ENCODE assay signal across 14 mouse cellular contexts in the genomic region with DNA sequence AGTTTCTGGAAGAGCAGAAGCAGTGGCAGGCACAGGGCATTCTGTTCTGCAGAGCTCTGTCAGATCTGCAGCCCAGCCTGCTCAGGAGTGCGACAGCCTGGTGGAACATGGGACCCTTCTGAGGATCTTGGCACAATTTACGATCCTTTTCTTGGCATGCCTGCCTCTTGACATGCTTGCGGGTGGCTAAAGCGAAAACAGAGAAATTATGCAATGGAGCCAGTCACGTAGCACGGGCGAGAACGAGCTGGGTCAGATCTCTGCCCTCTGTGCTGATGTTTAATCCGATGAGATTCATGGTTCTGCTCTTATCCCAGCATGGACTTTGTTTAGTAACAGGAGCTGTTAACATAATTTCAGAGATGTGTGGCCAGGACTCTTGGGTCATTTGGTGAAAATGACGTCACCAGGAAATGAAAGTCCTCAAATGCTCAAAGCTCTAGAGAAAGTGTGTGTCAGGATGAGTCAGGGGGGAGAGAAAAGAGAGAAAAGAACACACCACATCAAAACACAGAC. TPM values are rescaled to one million over a fixed set of nuclear protein-coding genes. Genes with fewer than 3 reads are reported as not detected.
A peak's percentile ranks its signal among the peaks of the same experiment; 100 is the strongest.
DNase-seq lines count a peak whose midpoint lies in the region; ATAC-seq and TF ChIP-seq lines count a peak whose summit lies in the region.
"Had no signal": no experiment of that assay in that cellular context is flagged by ENCODE, and none has a peak within 500 bp of the region (broad histone marks: within the 10 kb centered on the region; RNA-seq: fewer than 3 reads in every experiment).

No protein-coding gene starts in this region.

- H3K27ac ChIP-seq in forebrain, embryonic 16.5 days (ENCODE audit: low read length), result no peak overlapping the region
- no peak overlapping the region for H3K27ac ChIP-seq in forebrain, embryonic 15.5 days (replicated peaks)
- no peak overlapping the region for H3K27ac ChIP-seq in kidney, postnatal 0 days
- no peak overlapping the region for H3K27ac ChIP-seq in kidney, embryonic 15.5 days
- no peak overlapping the region for H3K27ac ChIP-seq in CH12.LX (ENCODE audit: insufficient read depth, low read depth)
- H3K27ac ChIP-seq: limb, embryonic 12.5 days had no signal

- no peaks in the 10 kb centered on the region for H3K36me3 ChIP-seq in forebrain, embryonic 16.5 days (ENCODE audit: control insufficient read depth, insufficient read depth)
- H3K36me3 ChIP-seq in forebrain, embryonic 15.5 days, result no peaks in the 10 kb centered on the region
- no peaks in the 10 kb centered on the region for H3K36me3 ChIP-seq in kidney, postnatal 0 days (ENCODE audit: insufficient read depth, low read length)
- no peaks in the 10 kb centered on the region for H3K36me3 ChIP-seq in kidney, embryonic 15.5 days
- no peaks in the 10 kb centered on the region for H3K36me3 ChIP-seq in CH12.LX (replicated peaks in 1 of 2; ENCODE audit: control insufficient read depth in 1 of 2, insufficient read depth in 1 of 2, low read length in 1 of 2)
- H3K36me3 ChIP-seq: limb, embryonic 12.5 days had no signal

- no peak for TF ChIP-seq POLR2A in CH12.LX (IDR thresholded peaks at IDR 0.05; ENCODE audit: low read depth, low read length)

- H3K9ac ChIP-seq in forebrain, embryonic 16.5 days (replicated peaks; ENCODE audit: low read depth, low read length), result no peak overlapping the region
- no peak overlapping the region for H3K9ac ChIP-seq in forebrain, embryonic 15.5 days (replicated peaks)
- no peak overlapping the region for H3K9ac ChIP-seq in kidney, postnatal 0 days (ENCODE audit: low read depth, low read length)
- no peak overlapping the region for H3K9ac ChIP-seq in kidney, embryonic 15.5 days
- no peak overlapping the region for H3K9ac ChIP-seq in CH12.LX (ENCODE audit: insufficient read depth, low read depth)
- H3K9ac ChIP-seq: limb, embryonic 12.5 days had no signal

- dilution Hi-C loops in CH12.LX (cut with MboI; ENCODE audit: extremely low pct_ligation_motif_present, extremely low pct_unique_long_range_greater_than_20kb, low sequenced_read_pairs), result no loop called here

- no peaks in the 10 kb centered on the region for H3K79me2 ChIP-seq in CH12.LX (replicated peaks; ENCODE audit: control insufficient read depth, extremely low read depth, insufficient read depth, poor library complexity, severe bottlenecking)

- H3K27me3 ChIP-seq in forebrain, embryonic 16.5 days (replicated peaks; ENCODE audit: control insufficient read depth, insufficient read depth, low read length), result no peaks in the 10 kb centered on the region
- H3K27me3 ChIP-seq in forebrain, embryonic 15.5 days, result no peaks in the 10 kb centered on the region
- no peaks in the 10 kb centered on the region for H3K27me3 ChIP-seq in kidney, postnatal 0 days (ENCODE audit: insufficient read depth, low read length)
- H3K27me3 ChIP-seq in kidney, embryonic 15.5 days, result no peaks in the 10 kb centered on the region
- no peaks in the 10 kb centered on the region for H3K27me3 ChIP-seq in CH12.LX (replicated peaks)
- H3K27me3 ChIP-seq: limb, embryonic 12.5 days; megakaryocyte, embryonic 14.5 days had no signal

- no peak overlapping the region for H3K4me2 ChIP-seq in forebrain, embryonic 16.5 days (ENCODE audit: low read length)
- no peak overlapping the region for H3K4me2 ChIP-seq in forebrain, embryonic 15.5 days (replicated peaks)
- H3K4me2 ChIP-seq in kidney, postnatal 0 days (ENCODE audit: low read length), result peak overlapping the region; percentile 26; the same call in 1 of the 2 replicates
- H3K4me2 ChIP-seq in kidney, embryonic 15.5 days, result no peak overlapping the region
- H3K4me2 ChIP-seq in CH12.LX (ENCODE audit: insufficient read depth, low read depth, poor library complexity, severe bottlenecking), result no peak overlapping the region
- H3K4me2 ChIP-seq: limb, embryonic 12.5 days had no signal

- TF ChIP-seq EP300 in CH12.LX (IDR thresholded peaks at IDR 0.05; ENCODE audit: low read length), result peak; percentile 71

- no peak for TF ChIP-seq RAD21 in CH12.LX (IDR thresholded peaks at IDR 0.05; ENCODE audit: low read depth, low read length)

- no peaks in the 10 kb centered on the region for H3K9me3 ChIP-seq in forebrain, embryonic 16.5 days (ENCODE audit: control insufficient read depth, low read length)
- no peaks in the 10 kb centered on the region for H3K9me3 ChIP-seq in forebrain, embryonic 15.5 days
- no peaks in the 10 kb centered on the region for H3K9me3 ChIP-seq in kidney, postnatal 0 days (replicated peaks; ENCODE audit: low read length)
- no peaks in the 10 kb centered on the region for H3K9me3 ChIP-seq in kidney, embryonic 15.5 days (replicated peaks)
- H3K9me3 ChIP-seq in CH12.LX (replicated peaks; ENCODE audit: low read length), result no peaks in the 10 kb centered on the region
- H3K9me3 ChIP-seq: limb, embryonic 12.5 days; megakaryocyte, embryonic 14.5 days had no signal

- ATAC-seq in forebrain, embryonic 16.5 days, result peak; percentile 79
- ATAC-seq in forebrain, embryonic 15.5 days (replicated peaks), result no peak; the same call in 1 of the 2 replicates
- 0 out of 2 replicates have a peak, but pooled peaks have one; percentile 18 for ATAC-seq in kidney, postnatal 0 days (replicated peaks; ENCODE audit: low FRiP score, low read depth)
- no peak for ATAC-seq in kidney, embryonic 15.5 days (replicated peaks; ENCODE audit: low FRiP score)
- no peak for ATAC-seq in CD4-positive, CD25-positive, alpha-beta regulatory T cell, adult 4 months

- DNase-seq in kidney, postnatal 0 days (ENCODE audit: low spot score), result peak; percentile 32
- DNase-seq in CH12.LX (ENCODE audit: extremely low read depth), result peak; percentile 61
- peak; percentile 65 for DNase-seq in fibroblast of lung, adult 2 months (ENCODE audit: low read depth)
- no peak for DNase-seq in thymus, postnatal 14 days
- DNase-seq: gastrocnemius, postnatal 36 days; heart, postnatal 4 days; layer of hippocampus, adult 9-11 months; retina, postnatal 1 day had no signal

- in situ Hi-C loops in CH12.LX (cut with MboI; ENCODE audit: low pct_ligation_motif_present, low pct_unique_long_range_greater_than_20kb, low sequenced_read_pairs), result no loop called here

- H3K4me3 ChIP-seq in forebrain, embryonic 16.5 days (replicated peaks; ENCODE audit: low read length), result no peak overlapping the region
- no peak overlapping the region for H3K4me3 ChIP-seq in forebrain, embryonic 15.5 days
- no peak overlapping the region for H3K4me3 ChIP-seq in kidney, postnatal 0 days (replicated peaks; ENCODE audit: low read depth, low read length)
- no peak overlapping the region for H3K4me3 ChIP-seq in kidney, embryonic 15.5 days (replicated peaks)
- H3K4me3 ChIP-seq in CH12.LX (replicated peaks in 1 of 3; ENCODE audit: low read depth in 2 of 3, low read length in 2 of 3, poor library complexity in 1 of 3), result no peak overlapping the region
- H3K4me3 ChIP-seq: limb, embryonic 12.5 days; megakaryocyte, embryonic 14.5 days had no signal

- H3K4me1 ChIP-seq in forebrain, embryonic 16.5 days (replicated peaks; ENCODE audit: control insufficient read depth, insufficient read depth, low read length), result peaks cover 7% of the 10 kb centered on the region; the same call in 1 of the 2 replicates
- H3K4me1 ChIP-seq in forebrain, embryonic 15.5 days, result peaks cover 5% of the 10 kb centered on the region
- H3K4me1 ChIP-seq in kidney, postnatal 0 days (replicated peaks; ENCODE audit: insufficient read depth, low read length), result no peaks in the 10 kb centered on the region
- H3K4me1 ChIP-seq in kidney, embryonic 15.5 days, result peaks cover 16% of the 10 kb centered on the region
- H3K4me1 ChIP-seq in CH12.LX (ENCODE audit: control insufficient read depth in 1 of 2, insufficient read depth in 2 of 2), result peaks cover 0 to 12% of the 10 kb centered on the region in 2 experiments; a peak in 2 of 4 replicates
- H3K4me1 ChIP-seq: megakaryocyte, embryonic 14.5 days had no signal

- WGBS in forebrain, embryonic 16.5 days, result 47% methylated on average over 10 of the region's 10 CpGs
- WGBS in forebrain, embryonic 15.5 days, result 55% methylated on average over 10 of the region's 10 CpGs
- WGBS in kidney, postnatal 0 days, result 37% methylated on average over 10 of the region's 10 CpGs
- 30% methylated on average over 10 of the region's 10 CpGs for WGBS in kidney, embryonic 15.5 days

- TF ChIP-seq CTCF in kidney, postnatal 0 days (IDR thresholded peaks at IDR 0.05; ENCODE audit: low read depth), result no peak
- no peak for TF ChIP-seq CTCF in CH12.LX (conservative IDR thresholded peaks at IDR 0.05 in 1 of 2, IDR thresholded peaks at IDR 0.05 in 1 of 2; ENCODE audit: low read depth in 2 of 2, low read length in 2 of 2)

TF ChIP-seq in CH12.LX, 34 proteins besides CTCF, POLR2A, EP300 and RAD21 (continues in another document):
- TF ChIP-seq USF1 (IDR thresholded peaks at IDR 0.05; ENCODE audit: low read depth, low read length) (no peak), JUN (IDR thresholded peaks at IDR 0.05; ENCODE audit: insufficient read depth, low read depth, low read length) (peak; percentile 94), SMC3 (IDR thresholded peaks at IDR 0.05; ENCODE audit: low read depth, low read length) (no peak), GABPA (IDR thresholded peaks at IDR 0.05; ENCODE audit: insufficient replicate concordance, low read depth, low read length) (no peak), CHD2 (IDR thresholded peaks at IDR 0.05; ENCODE audit: low read length) (no peak), NRF1 (IDR thresholded peaks at IDR 0.05; ENCODE audit: low read depth, low read length) (no peak), TBP (conservative IDR thresholded peaks at IDR 0.05; ENCODE audit: low read depth, low read length) (no peak), MAFK (IDR thresholded peaks at IDR 0.05; ENCODE audit: insufficient replicate concordance, low read length) (peak; percentile 77), ETS1 (conservative IDR thresholded peaks at IDR 0.05; ENCODE audit: low read depth, low read length) (peak; percentile 59), PAX5 (IDR thresholded peaks at IDR 0.05; ENCODE audit: low read length) (no peak), JUND (conservative IDR thresholded peaks at IDR 0.05; ENCODE audit: low read depth, low read length) (peak; percentile 92), RCOR1 (conservative IDR thresholded peaks at IDR 0.05; ENCODE audit: low read depth, low read length) (peak; percentile 53; the same call in 1 of the 2 replicates), BHLHE40 (IDR thresholded peaks at IDR 0.05; ENCODE audit: low read depth, low read length) (peak; percentile 76), TCF12 (IDR thresholded peaks at IDR 0.05; ENCODE audit: low read depth, low read length) (no peak)

RNA-seq across cellular contexts. Expression of a gene that starts 4.5 kb away (rescaled TPM):
- 1.1 and 2.1 TPM in 2 replicates for polyA plus RNA-seq in forebrain, embryonic 16.5 days (2015; fragmentation: Nextera tagmentation; extraction: Ambion mirVana)
- 1.3 and 1.4 TPM in 2 replicates for polyA plus RNA-seq in forebrain, embryonic 15.5 days (2015; fragmentation: Nextera tagmentation; extraction: Ambion mirVana)
- polyA plus RNA-seq in kidney, postnatal 0 days (2015; fragmentation: Nextera tagmentation; extraction: Ambion mirVana), result 5.8 TPM in 2 replicates
- 7.3 and 7.7 TPM in 2 replicates for polyA plus RNA-seq in kidney, embryonic 15.5 days (2015; fragmentation: Nextera tagmentation; extraction: Ambion mirVana)
- total RNA-seq in CH12.LX (2012; rRNA removed), result not detected in 2 replicates
- total RNA-seq in CH12.LX (2014; rRNA removed), result not detected in 2 replicates
- polyA plus RNA-seq in CH12.LX (2012; ENCODE audit: insufficient read length, low read depth), result not detected in 2 replicates
- polyA plus RNA-seq in CD4-positive, CD25-positive, alpha-beta regulatory T cell, adult 4 months (2017; shearing (Covaris generic)), result not detected

Comparison
In these comparisons a context has a peak if more than half of its experiments do, and no peak if none do; other contexts are left out.
1. ATAC-seq: peak in forebrain, embryonic 16.5 days (single experiment) and kidney, postnatal 0 days (single experiment); none in forebrain, embryonic 15.5 days (single experiment), kidney, embryonic 15.5 days (single experiment) and CD4-positive, CD25-positive, alpha-beta regulatory T cell, adult 4 months (single experiment).